Mouse (Mus musculus): Measurements from ENCODE around the gene Tlk2. TPM values are rescaled to one million over a fixed set of nuclear protein-coding genes. Genes with fewer than 3 reads are reported as not detected.

Gene Tlk2
- polyA plus RNA-seq, 1 experiment from 2014 or later: 66.1 TPM

- ChIA-PET POLR2A (interaction anchor here (1.3 kb wide), 1 partner anchor 12 kb away, joined by 3 read pairs; no protein-coding TSS in a partner anchor), CTCF (interaction anchor here (2.0 kb wide), 1 partner anchor 9 kb away, joined by 5 read pairs; no protein-coding TSS in a partner anchor)
- ATAC-seq (no peak), DNase-seq (ENCODE audit: low read depth, low spot score) (no peak)
- in situ Hi-C loops (cut with MboI; ENCODE audit: low pct_unique_long_range_greater_than_20kb): no loop called here
- no peaks in the 10 kb centered on the region for H3K27me3 ChIP-seq
- TF ChIP-seq CTCF (IDR thresholded peaks at IDR 0.05): no peak
These were observed 18.5 kb downstream of the Tlk2 start for GRCm38 (mm10) chr11:105196893-105197662.

- ChIA-PET CTCF (interaction anchor here (0.6 to 2.4 kb wide), 5 partner anchors 8 to 38 kb away, joined by 3 to 11 read pairs (median 3); no protein-coding TSS in a partner anchor), POLR2A (no interaction called here)
- DNase-seq (ENCODE audit: low read depth, low spot score) (no peak), ATAC-seq (no peak)
- peak; percentile 67 for TF ChIP-seq CTCF (IDR thresholded peaks at IDR 0.05)
- H3K27me3 ChIP-seq: no peaks in the 10 kb centered on the region
- in situ Hi-C loops (cut with MboI; ENCODE audit: low pct_unique_long_range_greater_than_20kb): no loop called here
These were observed 23.8 kb downstream of the Tlk2 start for GRCm38 (mm10) chr11:105202403-105202802.

GRCm38 (mm10) chr11:105210007-105210406 is 31.4 kb downstream of the Tlk2 start:
- in situ Hi-C loops (cut with MboI; ENCODE audit: low pct_unique_long_range_greater_than_20kb): no loop called here
- DNase-seq (ENCODE audit: low read depth, low spot score): peak; percentile 61
- H3K27me3 ChIP-seq: no peaks in the 10 kb centered on the region
- ATAC-seq: peak; percentile 91
- peak; percentile 9 for TF ChIP-seq CTCF (IDR thresholded peaks at IDR 0.05)
- ChIA-PET CTCF (interaction anchor here (1.5 kb wide), 1 partner anchor 9 kb away, joined by 3 read pairs; no protein-coding TSS in a partner anchor), POLR2A (interaction anchor here (0.6 kb wide), 1 partner anchor 45 kb away, joined by 3 read pairs; no protein-coding TSS in a partner anchor)

GRCm38 (mm10) chr11:105214257-105214656 is 35.6 kb downstream of the Tlk2 start:
- H3K27me3 ChIP-seq: no peaks in the 10 kb centered on the region
- CTCF ChIA-PET: interaction anchor here (1.1 to 2.9 kb wide), 3 partner anchors 11 to 19 kb away, joined by 3 to 11 read pairs (median 6); no protein-coding TSS in a partner anchor
- DNase-seq (ENCODE audit: low read depth, low spot score) (no peak), ATAC-seq (no peak)
- POLR2A ChIA-PET: interaction anchor here (1.2 kb wide), 1 partner anchor 26 kb away, joined by 3 read pairs; no protein-coding TSS in a partner anchor
- in situ Hi-C loops (cut with MboI; ENCODE audit: low pct_unique_long_range_greater_than_20kb): no loop called here
- peak; percentile 43 for TF ChIP-seq CTCF (IDR thresholded peaks at IDR 0.05)

GRCm38 (mm10) chr11:105217771-105218170 is 39.2 kb downstream of the Tlk2 start:
- no peak for TF ChIP-seq CTCF (IDR thresholded peaks at IDR 0.05)
- no peaks in the 10 kb centered on the region for H3K27me3 ChIP-seq
- ATAC-seq (no peak), DNase-seq (ENCODE audit: low read depth, low spot score) (no peak)
- POLR2A ChIA-PET: interaction anchor here (0.9 kb wide), 1 partner anchor 9 kb away, joined by 3 read pairs; no protein-coding TSS in a partner anchor
- CTCF ChIA-PET: interaction anchor here (1.6 kb wide), 1 partner anchor 23 kb away, joined by 3 read pairs; no protein-coding TSS in a partner anchor
- in situ Hi-C loops (cut with MboI; ENCODE audit: low pct_unique_long_range_greater_than_20kb): no loop called here

GRCm38 (mm10) chr11:105234501-105234900 is 55.9 kb downstream of the Tlk2 start:
- POLR2A ChIA-PET: no interaction called here
- no peak for TF ChIP-seq CTCF (IDR thresholded peaks at IDR 0.05)
- H3K27me3 ChIP-seq: no peaks in the 10 kb centered on the region
- in situ Hi-C loops (cut with MboI; ENCODE audit: low pct_unique_long_range_greater_than_20kb): no loop called here
- ATAC-seq (no peak), DNase-seq (ENCODE audit: low read depth, low spot score) (no peak)
- CTCF ChIA-PET: interaction anchor here (0.7 to 1.9 kb wide), 6 partner anchors 11 to 36 kb away, joined by 3 to 6 read pairs (median 4); no protein-coding TSS in a partner anchor

GRCm38 (mm10) chr11:105240991-105241390 is 62.4 kb downstream of the Tlk2 start:
- ChIA-PET CTCF (interaction anchor here (1.2 to 1.9 kb wide), 3 partner anchors 8 to 38 kb away, joined by 3 to 4 read pairs (median 3); no protein-coding TSS in a partner anchor), POLR2A (no interaction called here)
- in situ Hi-C loops (cut with MboI; ENCODE audit: low pct_unique_long_range_greater_than_20kb): no loop called here
- peak; percentile 59 for TF ChIP-seq CTCF (IDR thresholded peaks at IDR 0.05)
- no peaks in the 10 kb centered on the region for H3K27me3 ChIP-seq
- ATAC-seq (no peak), DNase-seq (ENCODE audit: low read depth, low spot score) (no peak)

- no peaks in the 10 kb centered on the region for H3K27me3 ChIP-seq
- in situ Hi-C loops (cut with MboI; ENCODE audit: low pct_unique_long_range_greater_than_20kb): no loop called here
- no peak for TF ChIP-seq CTCF (IDR thresholded peaks at IDR 0.05)
- ATAC-seq: no peak
- POLR2A ChIA-PET: no interaction called here
- no peak for DNase-seq (ENCODE audit: low read depth, low spot score)
- CTCF ChIA-PET: interaction anchor here (0.6 to 1.6 kb wide), 2 partner anchors 12 to 52 kb away, joined by 3 to 4 read pairs; no protein-coding TSS in a partner anchor
These were observed 67.8 kb downstream of the Tlk2 start for GRCm38 (mm10) chr11:105246369-105246768.

GRCm38 (mm10) chr11:105246785-105247184 is 68.2 kb downstream of the Tlk2 start:
- CTCF ChIA-PET: interaction anchor here (1.6 kb wide), 1 partner anchor 13 kb away, joined by 4 read pairs; no protein-coding TSS in a partner anchor
- no peaks in the 10 kb centered on the region for H3K27me3 ChIP-seq
- peak; percentile 7 for TF ChIP-seq CTCF (IDR thresholded peaks at IDR 0.05)
- in situ Hi-C loops (cut with MboI; ENCODE audit: low pct_unique_long_range_greater_than_20kb): no loop called here
- no peak for DNase-seq (ENCODE audit: low read depth, low spot score)
- no peak for ATAC-seq
- POLR2A ChIA-PET: no interaction called here

- ChIA-PET POLR2A (no interaction called here), CTCF (no interaction called here)
- ATAC-seq (no peak), DNase-seq (ENCODE audit: low read depth, low spot score) (no peak)
- in situ Hi-C loops (cut with MboI; ENCODE audit: low pct_unique_long_range_greater_than_20kb): no loop called here
- no peak for TF ChIP-seq CTCF (IDR thresholded peaks at IDR 0.05)
- H3K27me3 ChIP-seq: no peaks in the 10 kb centered on the region
These were observed 68.7 kb downstream of the Tlk2 start for GRCm38 (mm10) chr11:105247321-105247720.

- no peaks in the 10 kb centered on the region for H3K27me3 ChIP-seq
- ATAC-seq (no peak), DNase-seq (ENCODE audit: low read depth, low spot score) (no peak)
- CTCF ChIA-PET: no interaction called here
- POLR2A ChIA-PET: no interaction called here
- no peak for TF ChIP-seq CTCF (IDR thresholded peaks at IDR 0.05)
- in situ Hi-C loops (cut with MboI; ENCODE audit: low pct_unique_long_range_greater_than_20kb): no loop called here
These were observed 81.1 kb downstream of the Tlk2 start for GRCm38 (mm10) chr11:105259733-105260132.

Measured in Patski (cell line).